Mouse (Mus musculus) duodenum, adult 2 months (tissue): ENCODE results near the gene Clnk. TPM values are rescaled to one million over a fixed set of nuclear protein-coding genes. Genes with fewer than 3 reads are reported as not detected.

Source experiments
- polyA plus RNA-seq: library from polyadenylated mRNA; depleted of rRNA; stranded (reverse); fragments of >200 nt; gene quantifications from 2 replicates; pipeline ENCODE4 v1.2.3, GENCODE M21; 2012; ENCODE audit warnings: low replicate concordance; rRNA removed

The Clnk gene
- polyA plus RNA-seq: 0.05 and 0.07 TPM in 2 replicates

DNA sequence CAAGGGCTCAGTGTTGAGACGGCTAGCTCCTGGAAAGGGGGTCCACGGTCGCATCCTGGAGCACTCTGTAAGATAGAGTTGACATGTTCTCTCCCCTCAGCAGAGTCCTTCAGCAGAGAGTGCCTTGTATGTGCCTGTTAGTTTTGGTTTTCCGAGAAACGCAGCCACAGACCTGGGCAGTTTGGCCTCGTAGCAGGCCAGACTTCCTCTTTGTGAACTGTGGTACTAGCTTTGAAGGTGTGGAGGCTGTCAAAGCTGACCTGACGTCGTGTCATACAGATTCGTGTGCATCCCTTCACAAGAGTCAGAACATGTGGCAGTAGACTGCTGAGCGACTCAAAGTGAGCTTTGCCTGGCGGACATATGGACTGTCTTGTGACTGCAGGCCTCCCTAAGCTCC is at the start of gene Clnk:
Gene Clnk, minus strand, starts transcription at position 191 of the 400 bp plus-strand sequence.

DNA sequence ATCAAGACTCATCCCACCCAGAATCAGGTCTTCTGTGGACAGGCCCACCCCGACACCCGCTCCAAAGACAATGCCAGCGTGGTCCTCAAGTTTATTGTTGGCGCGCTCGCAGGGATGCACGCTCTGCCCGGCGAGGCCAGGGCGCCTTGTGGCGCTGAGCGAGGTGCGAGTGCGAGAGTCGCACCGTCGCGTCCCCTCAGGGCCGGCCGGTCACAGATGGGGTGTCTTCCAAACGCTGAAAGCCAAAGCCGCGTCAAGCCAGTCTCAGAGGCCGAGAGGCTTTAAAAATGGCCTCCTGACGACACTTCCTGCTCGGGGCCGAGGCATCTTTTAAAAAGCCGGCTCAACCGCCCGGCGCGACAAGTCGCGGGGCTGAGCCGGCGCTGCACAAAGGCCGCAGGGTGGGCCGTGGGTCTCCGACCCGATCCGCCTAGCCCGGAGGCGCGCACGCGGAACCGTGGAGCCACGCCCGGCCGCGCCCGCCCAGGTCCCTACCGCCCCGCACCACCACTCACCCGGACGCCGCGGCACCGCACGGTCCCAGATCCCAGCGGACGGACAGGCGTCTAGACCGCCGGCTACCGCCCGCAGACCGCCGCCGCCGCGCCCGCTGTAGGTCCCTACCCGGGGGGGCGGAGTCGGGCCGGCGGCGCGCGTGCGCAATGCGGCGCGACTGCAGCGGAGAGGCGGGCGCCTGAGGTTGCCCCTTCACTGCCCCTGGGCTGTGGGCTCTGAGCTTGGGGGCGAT is 192.3 kb downstream of the Clnk start, which contains the start of gene Zfp518b:
Gene Zfp518b, minus strand, starts transcription at position 663 of the 748 bp plus-strand sequence.

Other genes starting within 250 kb of the Clnk start
- 0.15 and 0.33 TPM in 2 replicates for gene Zfp518b, start 192.0 kb downstream of the Clnk start, polyA plus RNA-seq